Mouse (Mus musculus) spleen, postnatal 36 days (tissue): ENCODE data around the gene Atp1a4.
A peak's percentile ranks its signal among the peaks of the same experiment; 100 is the strongest.

Experiments
- DNase-seq, 2 experiments: peaks; one replicate each; pipeline ENCODE4 v3.0.0; 2022; ENCODE audit warnings: low spot score in 2 of 2, mixed read lengths in 1 of 2

Atp1a4 gene

DNA sequence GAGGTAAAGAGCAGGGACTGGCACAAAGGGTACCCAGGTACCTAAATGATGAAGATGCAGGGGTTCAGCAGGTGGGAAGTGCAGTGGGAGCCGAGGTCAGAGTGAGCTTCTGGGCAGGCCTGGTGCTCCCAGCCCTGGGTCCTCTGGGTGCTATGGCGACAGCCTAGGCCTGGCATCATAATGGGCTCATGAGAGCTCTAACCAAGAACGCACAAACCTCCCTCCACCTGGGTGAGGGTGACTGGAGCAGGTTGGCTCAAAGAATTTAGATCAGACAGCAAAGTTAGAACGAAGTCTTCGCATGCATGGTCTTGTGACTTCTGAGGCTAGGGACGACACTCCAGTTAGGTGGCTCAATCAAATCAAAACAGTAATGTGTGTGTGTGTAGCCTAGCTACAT lies at the start of gene Atp1a4:
Gene Atp1a4 (minus strand): TSS at position 101 of the 400 bp plus-strand sequence.
- no peak for DNase-seq

DNA sequence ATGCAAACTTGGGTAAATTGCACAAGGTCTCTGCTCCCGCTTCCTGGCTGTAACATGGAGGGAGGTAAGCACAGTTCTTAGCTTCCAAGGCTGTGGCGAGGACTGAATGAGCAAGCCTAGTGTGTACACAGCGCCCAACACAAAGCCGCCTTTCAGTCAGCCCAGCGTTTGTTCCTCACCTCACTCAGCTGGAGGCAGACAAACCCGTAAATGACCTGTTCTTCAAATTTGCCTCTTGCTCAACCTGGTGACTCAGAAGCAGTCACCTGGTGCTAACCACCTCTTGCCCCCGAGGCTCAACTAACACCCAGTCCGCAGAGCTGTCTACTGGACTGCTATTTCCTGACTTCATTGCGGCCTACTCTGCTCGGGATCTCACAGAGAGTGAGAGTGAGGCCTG lies 49.7 kb upstream of the Atp1a4 start:
- DNase-seq, result no peak

DNA sequence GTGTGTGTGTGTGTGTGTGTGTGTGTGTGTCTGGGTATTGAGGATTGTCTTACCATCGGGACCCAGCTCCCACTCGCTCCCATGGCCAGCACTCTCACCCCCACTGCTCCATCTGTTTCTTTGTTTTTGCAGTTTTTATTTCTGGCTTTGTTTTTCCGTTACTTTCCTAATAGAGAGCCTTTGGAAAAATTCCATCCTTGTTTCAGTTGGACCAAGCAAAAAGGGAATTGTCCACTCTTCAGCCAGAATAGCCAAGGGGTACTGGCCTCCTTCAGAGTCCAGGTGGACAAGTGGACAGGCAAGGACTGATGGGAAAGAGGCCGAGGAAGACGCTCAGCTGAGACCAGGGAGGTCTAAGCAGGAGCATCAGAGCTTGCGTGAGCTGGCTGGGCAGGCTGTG lies 48.7 kb upstream of the Atp1a4 start:
- no peak for DNase-seq

DNA sequence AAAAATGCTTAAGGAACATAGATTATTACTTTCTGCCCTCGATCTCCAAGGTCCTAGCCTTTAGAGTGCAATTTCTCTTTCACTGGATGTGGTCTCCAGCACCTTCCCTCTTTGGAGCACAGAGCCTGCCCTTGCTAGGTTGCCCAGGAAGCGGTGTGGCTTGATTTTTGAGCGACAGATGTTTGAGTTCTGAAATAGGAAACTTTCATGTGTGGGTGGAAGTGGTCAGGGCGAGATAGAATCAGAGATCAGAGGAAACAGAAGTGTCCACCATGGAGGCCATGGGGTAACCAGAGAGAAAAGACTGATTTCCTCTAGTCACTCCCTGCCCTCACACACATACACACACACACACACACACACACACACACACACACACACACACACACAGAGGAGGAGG lies 48.0 kb upstream of the Atp1a4 start:
- peak in 1 of 2 experiments; percentile 15 for DNase-seq

DNA sequence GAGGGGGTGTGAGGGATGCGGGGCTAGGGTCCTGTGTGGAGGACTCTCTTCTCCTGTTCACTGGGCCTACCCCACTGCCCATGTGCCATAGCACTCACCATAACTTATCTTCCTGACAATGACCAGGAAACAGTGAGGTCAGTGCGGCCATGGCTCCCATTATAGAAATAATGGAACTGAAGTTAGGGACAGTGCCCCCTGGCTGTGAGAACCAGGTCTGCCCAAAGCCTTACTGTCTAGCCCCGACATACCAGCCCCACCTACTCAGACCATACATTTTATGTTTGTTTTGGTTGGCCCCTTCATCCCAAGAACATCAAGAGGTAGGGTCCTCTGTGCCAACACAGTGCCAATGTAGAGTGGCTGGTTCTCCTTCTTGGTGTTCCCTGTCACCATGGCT lies 47.4 kb upstream of the Atp1a4 start:
- no peak for DNase-seq

DNA sequence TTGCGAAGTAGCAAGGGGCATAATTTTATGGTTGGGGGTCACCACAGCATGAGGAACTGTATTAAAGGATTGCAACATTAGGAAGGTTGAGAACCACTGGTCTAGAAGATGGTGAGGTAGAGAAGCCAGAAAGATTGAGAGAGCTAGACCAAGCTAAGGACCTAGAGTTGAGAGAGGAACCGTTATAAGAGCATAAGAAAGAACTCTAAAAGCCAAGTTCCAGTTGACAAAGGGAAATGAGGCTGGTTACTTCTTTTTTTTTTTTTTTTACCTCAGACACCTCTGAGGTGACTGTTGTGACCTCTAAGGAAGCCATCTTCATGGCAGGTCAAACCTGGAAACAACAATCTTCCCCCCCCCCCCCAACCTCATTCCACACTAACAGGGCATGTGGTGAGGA lies 46.9 kb upstream of the Atp1a4 start:
- DNase-seq, result no peak

DNA sequence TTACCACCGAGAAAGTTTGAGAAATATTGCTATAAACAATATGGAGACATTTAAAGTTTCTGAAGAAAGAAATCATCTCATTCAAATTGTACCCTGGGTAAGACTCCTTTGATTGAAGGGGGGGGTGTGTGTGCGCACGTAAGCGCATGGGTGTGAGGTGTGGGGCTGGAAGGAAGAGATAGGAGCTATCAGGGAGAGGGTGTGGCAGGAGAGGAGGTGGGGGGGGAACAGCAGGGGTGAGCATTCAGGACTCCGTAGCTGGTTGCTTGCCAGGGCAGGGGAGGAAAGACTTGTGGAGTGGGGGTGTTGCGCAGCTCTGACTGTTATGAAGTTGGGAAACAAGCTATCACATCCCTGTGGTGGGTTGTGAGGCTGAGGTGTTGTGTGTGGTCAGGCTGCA lies 46.2 kb upstream of the Atp1a4 start:
- no peak for DNase-seq

DNA sequence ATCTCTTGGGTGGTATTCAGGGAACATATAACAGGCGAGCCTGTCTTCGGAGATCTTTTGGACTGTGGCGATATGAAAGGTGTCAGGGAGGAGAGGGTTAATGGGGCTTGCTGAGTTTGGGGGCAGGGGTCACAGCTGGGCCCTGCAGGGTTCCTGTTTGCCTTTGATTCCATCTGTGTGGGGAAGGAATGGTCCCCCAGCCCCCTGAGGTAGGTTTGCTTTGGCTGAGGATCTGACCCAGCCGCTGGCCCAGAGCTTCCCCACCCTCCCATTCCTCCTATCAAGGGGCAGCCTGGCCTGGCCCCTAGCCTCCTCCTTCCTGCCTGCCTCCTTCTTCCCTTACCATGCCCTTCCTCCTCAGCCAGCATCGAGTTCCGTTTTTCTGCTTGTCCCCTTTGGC lies 44.6 kb upstream of the Atp1a4 start:
- no peak for DNase-seq

DNA sequence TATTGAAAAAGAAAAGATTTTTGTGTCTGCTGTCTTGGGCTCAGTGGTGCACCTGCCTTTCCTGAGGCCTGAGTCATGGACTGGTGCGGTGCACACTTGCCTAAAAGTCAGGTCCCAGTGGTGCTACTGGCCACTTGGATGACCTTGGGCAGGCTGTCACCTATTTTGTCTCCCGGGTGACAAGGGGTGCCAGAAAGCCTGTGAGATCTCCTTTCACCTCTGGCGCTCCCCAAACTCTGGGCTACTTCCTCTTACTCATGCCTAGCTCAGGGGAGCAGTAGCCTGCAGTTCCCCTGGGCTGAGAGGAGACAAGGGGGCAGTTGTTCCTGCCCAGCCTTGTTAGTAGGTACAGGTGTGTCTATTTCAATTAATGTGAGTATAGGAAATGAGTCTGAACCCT lies 44.1 kb upstream of the Atp1a4 start:
- no peak for DNase-seq

DNA sequence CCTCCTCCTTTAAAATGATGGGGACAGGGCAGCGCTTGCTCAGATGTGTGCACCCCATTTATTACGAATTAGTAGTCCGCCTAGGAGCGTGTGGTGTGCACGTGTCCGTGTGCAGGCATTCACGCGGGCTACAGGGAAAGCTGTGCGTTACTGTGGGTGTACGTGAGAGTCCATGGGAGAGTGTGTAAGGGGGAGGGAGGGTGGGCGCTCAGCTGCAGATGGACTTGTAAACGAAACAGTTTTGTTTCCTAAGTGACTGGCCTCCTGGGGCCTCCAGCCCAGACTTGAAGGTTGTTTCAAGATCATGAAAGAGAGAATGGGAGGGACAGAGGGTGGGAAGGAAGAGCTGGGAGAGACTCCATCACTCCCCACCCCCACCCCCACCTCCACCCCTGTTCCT lies 43.0 kb upstream of the Atp1a4 start:
- no peak for DNase-seq

DNA sequence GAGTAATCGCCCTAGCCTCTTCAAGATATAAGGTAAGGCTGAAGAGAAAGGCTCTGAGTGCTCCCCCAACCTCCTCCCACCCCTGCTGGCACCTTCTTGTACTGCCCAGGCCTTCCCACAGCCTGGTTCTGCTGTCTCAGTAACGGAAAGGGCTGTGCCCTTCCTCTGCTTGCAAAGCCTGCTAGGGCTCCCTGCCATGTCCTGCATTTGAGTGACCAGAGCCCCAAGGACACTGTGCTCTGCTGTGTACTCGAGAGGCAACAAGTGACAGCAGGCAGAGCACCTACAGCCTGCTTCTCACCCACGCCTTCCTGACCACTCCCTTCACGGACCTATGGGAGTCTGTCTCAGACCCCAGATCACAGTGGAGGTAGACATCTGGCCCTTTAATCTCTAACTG lies 42.0 kb upstream of the Atp1a4 start:
- no peak for DNase-seq

DNA sequence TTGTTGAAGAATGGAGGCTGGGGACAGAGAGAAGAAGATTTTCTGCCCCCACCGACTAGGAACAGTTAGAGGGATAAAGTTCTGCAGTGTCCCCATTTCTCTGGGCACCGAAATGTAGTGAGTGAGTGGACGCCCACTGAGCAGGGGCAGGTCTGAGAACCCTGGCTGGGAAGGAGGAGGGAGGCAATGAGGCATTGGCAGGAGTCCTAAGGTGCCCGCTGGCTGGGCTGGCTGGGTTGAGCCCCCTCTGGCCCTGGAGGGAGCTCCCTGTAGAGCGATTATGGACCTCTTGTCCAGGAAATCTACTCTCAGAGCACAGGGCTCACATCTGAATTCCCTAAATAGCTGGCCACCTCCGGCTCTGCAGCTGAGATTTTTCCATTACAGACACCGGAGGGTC lies 41.3 kb upstream of the Atp1a4 start:
- no peak for DNase-seq

DNA sequence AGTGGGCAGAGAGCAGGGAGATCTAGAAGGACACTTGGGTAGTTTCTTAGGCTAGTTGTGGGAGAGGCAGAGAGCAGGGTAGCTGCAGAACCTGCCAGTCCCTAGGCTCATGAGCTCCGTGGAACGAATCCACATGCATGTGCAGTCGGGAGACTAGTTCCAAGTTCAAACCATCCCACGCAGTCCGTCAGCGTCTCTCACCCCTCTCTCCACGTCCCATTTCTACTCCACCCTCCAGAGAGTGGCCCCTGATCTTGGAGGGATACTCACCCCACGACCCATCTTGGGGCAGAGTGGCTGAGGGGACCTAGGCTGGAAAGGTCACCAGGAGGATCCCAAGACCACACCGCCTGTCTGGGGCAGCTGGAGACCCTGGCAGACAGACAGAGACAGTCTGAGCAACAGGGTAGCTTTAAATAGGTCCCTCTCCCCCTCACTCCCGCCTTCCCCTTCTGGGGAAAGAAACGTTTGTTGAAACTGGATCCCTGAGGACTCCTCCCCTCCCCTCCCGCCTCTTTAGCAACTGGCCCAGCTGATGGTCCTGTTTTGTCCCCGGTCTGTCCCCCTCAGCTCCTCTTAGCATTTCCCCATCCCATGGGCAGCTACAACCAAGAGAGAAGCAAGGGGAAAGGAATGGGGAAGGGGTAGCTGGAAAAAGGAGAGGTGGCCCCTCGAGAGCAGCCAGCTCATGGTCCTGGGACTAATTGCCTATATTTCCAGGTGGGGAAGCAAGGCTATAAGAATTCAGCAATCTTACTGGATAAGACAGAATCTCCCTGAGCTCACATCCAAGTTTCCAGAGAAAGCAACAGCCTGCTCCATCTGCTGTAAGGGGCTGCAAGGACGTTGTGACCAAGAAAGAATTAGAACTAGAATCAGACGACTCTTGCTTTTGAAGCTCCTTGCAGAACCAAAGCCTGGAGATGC lies 39.7 kb upstream of the Atp1a4 start, which contains the start of gene Atp1a2:
Gene Atp1a2 (minus strand): TSS at position 454 of the 927 bp plus-strand sequence.
- DNase-seq, result no peak

DNA sequence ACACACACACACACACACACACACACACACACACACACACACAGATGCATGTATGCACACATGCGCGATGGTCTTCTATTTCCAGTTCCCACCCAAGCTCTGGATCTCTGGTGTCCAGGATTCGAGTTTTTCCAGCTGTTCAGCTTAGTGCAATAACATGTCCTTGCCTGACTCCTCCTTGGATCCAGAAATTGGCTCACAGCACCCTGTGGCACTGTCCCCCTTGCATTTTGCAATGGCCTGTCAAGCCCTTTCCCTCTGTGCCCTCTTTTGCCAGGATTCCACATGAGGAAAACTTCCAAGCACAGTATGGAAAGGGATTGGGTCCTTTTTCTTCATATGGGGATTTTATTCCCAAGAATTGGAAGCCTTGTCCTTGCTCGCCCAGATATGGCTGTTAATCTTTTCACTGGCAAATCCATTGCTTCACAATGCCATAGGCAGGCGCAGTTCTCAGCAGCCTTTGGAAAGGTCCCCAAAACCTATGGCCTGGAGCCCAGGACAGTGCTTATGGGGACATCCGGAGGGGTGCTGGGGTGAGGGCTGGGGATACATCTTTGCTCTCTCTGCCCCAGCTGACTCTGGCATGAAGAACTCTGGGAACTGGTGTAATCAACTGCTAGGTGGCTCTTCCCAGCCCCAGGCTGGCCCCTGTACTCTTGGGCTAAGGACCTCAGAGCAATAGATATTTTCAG lies 38.7 kb upstream of the Atp1a4 start:
- no peak for DNase-seq

DNA sequence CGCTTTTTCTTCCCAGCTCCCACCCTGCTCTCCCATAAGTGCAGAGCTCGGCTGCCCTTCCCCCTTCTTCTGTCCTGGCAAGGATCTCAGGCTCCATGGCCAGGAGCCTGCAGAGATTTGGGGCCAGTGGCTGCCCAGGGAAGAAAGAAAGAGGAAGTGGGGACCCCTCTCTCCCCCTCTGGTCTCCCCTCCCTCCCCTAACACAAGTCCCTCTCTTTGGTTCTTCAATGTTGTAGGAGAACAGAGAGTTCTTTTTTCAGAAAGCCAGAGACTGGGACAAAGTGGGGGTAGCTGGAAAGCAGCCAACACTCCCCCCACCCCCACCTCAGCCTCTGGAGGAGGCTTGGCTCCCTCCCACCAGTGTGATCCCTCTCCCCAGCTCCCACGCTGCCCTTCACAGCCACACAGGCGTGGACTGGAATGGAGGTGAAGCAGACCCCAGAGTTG lies 37.6 kb upstream of the Atp1a4 start:
- DNase-seq, result no peak

DNA sequence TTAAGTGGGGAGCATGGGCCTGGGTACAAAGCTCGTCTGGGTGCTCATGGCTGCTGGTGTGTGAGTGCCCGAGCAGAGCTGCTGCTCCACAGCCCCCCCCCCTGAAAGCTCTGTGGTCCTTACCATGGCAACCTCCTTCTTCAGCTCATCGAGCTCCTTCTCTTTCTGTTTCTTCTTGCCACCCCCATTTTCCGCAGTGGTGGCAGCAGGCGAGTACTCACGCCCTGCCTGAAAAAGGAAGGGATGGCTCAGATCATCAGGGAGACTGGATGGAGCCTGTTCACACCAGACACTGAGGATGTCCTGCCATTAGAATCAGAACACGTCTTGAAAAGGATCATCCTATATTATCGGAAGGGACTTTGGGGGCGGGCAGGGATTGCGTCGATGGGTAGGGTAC lies 35.2 kb upstream of the Atp1a4 start:
- no peak for DNase-seq

DNA sequence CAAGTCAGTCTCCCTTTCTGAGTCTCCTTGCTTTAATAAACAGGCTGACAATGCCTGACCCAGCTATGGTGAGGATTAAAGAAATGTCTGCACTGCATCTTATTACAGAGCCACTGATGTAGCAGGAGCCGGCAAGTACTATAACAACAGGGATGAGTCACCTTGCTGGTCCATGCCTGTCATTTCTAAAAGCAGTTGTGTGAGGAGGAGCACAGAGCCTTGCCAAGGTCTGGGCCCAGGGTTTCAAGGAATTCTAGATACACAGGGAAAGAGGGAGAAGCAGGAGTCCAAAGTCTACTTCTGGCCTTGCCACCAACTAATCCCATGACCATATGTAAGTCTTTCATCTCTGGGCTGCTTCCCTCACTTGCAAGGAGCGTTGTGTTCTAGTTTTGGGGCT lies 34.7 kb upstream of the Atp1a4 start:
- no peak for DNase-seq

DNA sequence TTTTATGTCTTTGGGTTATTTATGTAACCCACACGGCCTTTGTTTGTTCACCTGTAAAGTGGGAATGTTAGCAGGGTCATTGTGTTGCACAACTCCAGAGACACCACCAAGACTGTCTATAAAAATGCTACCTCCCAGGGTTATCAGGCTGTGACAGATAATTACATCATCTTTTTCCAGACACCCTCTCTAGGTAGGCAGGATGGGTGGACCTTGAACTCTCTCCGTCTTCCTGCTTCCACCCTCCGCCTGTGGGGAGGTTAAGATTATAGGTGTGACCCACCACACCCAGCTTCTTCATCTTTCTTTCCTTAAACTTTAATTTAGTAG lies 31.4 kb upstream of the Atp1a4 start:
- DNase-seq, result no peak

DNA sequence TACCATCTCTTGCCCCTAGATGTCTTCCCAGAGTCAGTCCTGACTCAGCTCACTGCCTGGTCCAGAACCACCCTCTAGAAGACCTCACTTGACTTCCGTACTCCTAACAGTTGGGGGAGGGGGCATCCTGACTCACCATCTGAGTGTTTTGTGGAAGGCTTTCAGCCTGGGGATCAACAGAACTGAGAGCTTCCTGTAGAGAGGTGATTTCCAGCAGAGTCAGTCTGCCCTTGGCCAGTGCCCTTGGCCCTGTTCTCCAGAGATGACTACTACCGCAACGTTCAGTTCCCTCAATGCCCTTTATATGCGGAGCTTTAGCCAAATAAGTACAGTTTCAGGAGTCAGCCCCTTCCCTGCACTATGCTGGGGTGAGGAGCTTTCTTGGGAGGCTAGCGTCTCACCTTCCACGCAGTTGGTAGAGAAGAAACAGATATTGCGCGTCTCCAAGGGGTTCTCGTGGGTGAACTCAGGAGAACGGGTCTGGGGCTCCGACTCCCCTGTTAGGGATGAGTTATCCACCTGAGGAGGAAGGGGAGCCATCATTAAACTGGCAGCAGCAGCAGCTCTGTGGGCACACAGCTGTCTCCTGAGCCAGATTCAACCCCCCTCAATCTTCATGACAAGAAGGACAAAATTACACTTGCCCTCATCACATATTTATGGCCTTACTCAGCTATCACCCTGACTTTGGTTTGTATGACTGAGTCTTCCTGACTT lies 30.8 kb upstream of the Atp1a4 start:
- no peak for DNase-seq

DNA sequence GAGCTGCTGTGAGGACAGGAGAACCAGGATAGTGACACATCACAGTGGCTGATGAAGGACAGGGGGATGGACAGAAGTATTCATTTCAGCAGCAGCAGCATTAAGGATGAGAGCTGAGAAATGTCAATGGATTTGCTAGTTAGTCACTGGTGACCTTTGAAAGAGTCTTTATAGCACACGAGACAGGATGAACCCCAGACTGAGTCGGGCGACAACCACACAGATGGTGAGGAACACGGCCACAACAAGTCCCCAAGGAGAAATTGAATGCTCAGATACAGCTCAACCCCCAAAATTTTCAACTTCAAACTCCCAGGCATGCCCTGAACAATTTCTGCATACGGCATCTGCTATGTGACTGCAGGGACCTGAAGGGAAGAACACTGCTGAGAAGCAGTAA lies 28.5 kb upstream of the Atp1a4 start:
- no peak for DNase-seq

DNA sequence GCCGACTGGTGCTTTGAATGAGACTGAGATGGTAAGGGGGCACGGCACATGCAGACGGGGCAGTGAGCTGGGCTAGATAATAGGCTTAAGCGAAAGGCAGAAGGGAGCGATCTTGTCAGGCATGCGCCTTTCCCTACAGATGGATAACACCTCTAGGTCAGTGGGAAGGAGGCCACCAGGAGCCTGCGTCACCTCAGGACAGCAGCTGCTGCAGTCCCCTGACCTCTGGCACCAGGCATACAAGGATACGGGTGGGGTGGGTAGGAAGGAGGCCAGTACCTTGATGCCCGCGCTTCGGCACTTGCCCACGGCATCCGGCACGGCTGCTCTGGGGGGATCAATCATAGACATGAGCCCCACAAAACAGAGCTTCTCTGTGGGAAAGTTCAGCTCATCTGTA lies 26.0 kb upstream of the Atp1a4 start:
- no peak for DNase-seq

DNA sequence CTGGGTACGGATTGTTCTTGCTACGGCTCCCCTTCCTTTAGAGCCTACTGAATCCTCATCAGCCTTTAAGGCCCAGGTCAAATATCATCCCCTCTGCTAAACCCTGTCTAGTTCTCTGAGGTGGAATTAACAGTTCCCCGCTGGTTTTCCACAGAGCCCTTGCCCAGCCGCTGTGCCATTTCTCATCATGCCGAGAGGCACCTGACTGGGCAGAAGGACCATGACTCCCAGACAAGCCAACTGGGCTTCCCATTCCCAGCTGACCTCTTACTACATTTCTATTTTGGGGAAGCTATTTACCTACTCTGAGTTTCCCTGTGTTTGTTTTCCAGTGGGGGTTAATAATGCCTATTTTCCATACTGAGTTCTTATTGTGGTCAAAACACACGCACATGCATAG lies 24.9 kb upstream of the Atp1a4 start:
- DNase-seq, result no peak
